In genomic region chr1:154103597-154103923, GRCm38 (mm10) we compare ENCODE assay signal across 10 mouse cellular contexts.
DNase-seq lines count a peak whose midpoint lies in the region; ATAC-seq and TF ChIP-seq lines count a peak whose summit lies in the region.
"Had no signal": no experiment of that assay in that cellular context is flagged by ENCODE, and none has a peak within 500 bp of the region (broad histone marks: within the 10 kb centered on the region; RNA-seq: fewer than 3 reads in every experiment).

No protein-coding gene starts in this region.

- H3K27ac ChIP-seq in intestine, embryonic 16.5 days (ENCODE audit: low read length): peak overlapping the region; percentile 54; the same call in 1 of the 2 replicates
- no peak overlapping the region; the same call in 1 of the 2 replicates for H3K27ac ChIP-seq in intestine, embryonic 15.5 days
- peak overlapping the region; percentile 30; the same call in 1 of the 2 replicates for H3K27ac ChIP-seq in midbrain, embryonic 12.5 days (replicated peaks)
- no peak overlapping the region for H3K27ac ChIP-seq in midbrain, embryonic 13.5 days
- peak overlapping the region; percentile 63 for H3K27ac ChIP-seq in hindbrain, embryonic 14.5 days
- peak overlapping the region; percentile 78 for H3K27ac ChIP-seq in small intestine, adult 2 months (ENCODE audit: insufficient read depth, low read depth, low read length)
- H3K27ac ChIP-seq: liver, embryonic 14.5 days had no signal

- no peaks in the 10 kb centered on the region for H3K9me3 ChIP-seq in intestine, embryonic 16.5 days (ENCODE audit: control insufficient read depth, low read length)
- no peaks in the 10 kb centered on the region for H3K9me3 ChIP-seq in intestine, embryonic 15.5 days
- no peaks in the 10 kb centered on the region for H3K9me3 ChIP-seq in midbrain, embryonic 12.5 days
- H3K9me3 ChIP-seq in midbrain, embryonic 13.5 days: no peaks in the 10 kb centered on the region
- H3K9me3 ChIP-seq in hindbrain, embryonic 14.5 days (ENCODE audit: control insufficient read depth, low read length): no peaks in the 10 kb centered on the region

- H3K9ac ChIP-seq in intestine, embryonic 16.5 days (ENCODE audit: low read depth, low read length): no peak overlapping the region
- H3K9ac ChIP-seq in intestine, embryonic 15.5 days: no peak overlapping the region
- H3K9ac ChIP-seq in midbrain, embryonic 12.5 days (replicated peaks): no peak overlapping the region
- H3K9ac ChIP-seq in midbrain, embryonic 13.5 days (replicated peaks): no peak overlapping the region
- no peak overlapping the region for H3K9ac ChIP-seq in hindbrain, embryonic 14.5 days
- H3K9ac ChIP-seq: liver, embryonic 14.5 days had no signal

- no peak for TF ChIP-seq POLR2A in small intestine, adult 2 months (IDR thresholded peaks at IDR 0.05; ENCODE audit: low read depth, low read length)

- no peak overlapping the region for H3K4me3 ChIP-seq in intestine, embryonic 16.5 days (ENCODE audit: low read length)
- no peak overlapping the region for H3K4me3 ChIP-seq in intestine, embryonic 15.5 days (replicated peaks)
- H3K4me3 ChIP-seq in midbrain, embryonic 12.5 days: no peak overlapping the region
- no peak overlapping the region for H3K4me3 ChIP-seq in midbrain, embryonic 13.5 days (replicated peaks)
- H3K4me3 ChIP-seq in hindbrain, embryonic 14.5 days (replicated peaks; ENCODE audit: low read length): no peak overlapping the region
- no peak overlapping the region for H3K4me3 ChIP-seq in small intestine, adult 2 months (ENCODE audit: low read depth, low read length)

- WGBS in intestine, embryonic 16.5 days: 78% methylated on average over 5 of the region's 5 CpGs
- WGBS in intestine, embryonic 15.5 days: 77% methylated on average over 5 of the region's 5 CpGs
- WGBS in midbrain, embryonic 12.5 days: 33% methylated on average over 5 of the region's 5 CpGs
- WGBS in midbrain, embryonic 13.5 days: 28% methylated on average over 5 of the region's 5 CpGs
- 33% methylated on average over 5 of the region's 5 CpGs for WGBS in hindbrain, embryonic 14.5 days
- WGBS in small intestine, adult 2 months: 74% methylated on average over 5 of the region's 5 CpGs

- no peaks in the 10 kb centered on the region for H3K36me3 ChIP-seq in intestine, embryonic 16.5 days (ENCODE audit: control insufficient read depth, insufficient read depth, low read length)
- H3K36me3 ChIP-seq in intestine, embryonic 15.5 days: no peaks in the 10 kb centered on the region
- H3K36me3 ChIP-seq in midbrain, embryonic 12.5 days: no peaks in the 10 kb centered on the region
- H3K36me3 ChIP-seq in midbrain, embryonic 13.5 days: no peaks in the 10 kb centered on the region
- H3K36me3 ChIP-seq in hindbrain, embryonic 14.5 days (replicated peaks; ENCODE audit: control insufficient read depth, insufficient read depth): no peaks in the 10 kb centered on the region
- H3K36me3 ChIP-seq in small intestine, adult 2 months (ENCODE audit: control insufficient read depth, insufficient read depth, low read length): no peaks in the 10 kb centered on the region

- no peak for ATAC-seq in intestine, embryonic 16.5 days
- ATAC-seq in intestine, embryonic 15.5 days: no peak
- ATAC-seq in midbrain, embryonic 12.5 days (ENCODE audit: low FRiP score, low read depth): no peak
- no peak for ATAC-seq in midbrain, embryonic 13.5 days
- ATAC-seq in hindbrain, embryonic 14.5 days (ENCODE audit: low FRiP score): no peak
- ATAC-seq: activated CD4-positive, CD25-positive, alpha-beta regulatory T cell, adult 4 months had no signal

- DNase-seq in hindbrain, embryonic 14.5 days (ENCODE audit: low spot score): no peak
- DNase-seq in layer of hippocampus, adult 9-11 months: no peak
- DNase-seq: thymus, adult 2 months had no signal

- H3K4me1 ChIP-seq in intestine, embryonic 16.5 days (ENCODE audit: control insufficient read depth, insufficient read depth, low read length): peaks cover 6% of the 10 kb centered on the region; the same call in 1 of the 2 replicates
- peaks cover 5% of the 10 kb centered on the region; the same call in 1 of the 2 replicates for H3K4me1 ChIP-seq in intestine, embryonic 15.5 days (replicated peaks)
- H3K4me1 ChIP-seq in midbrain, embryonic 12.5 days: peaks cover 12% of the 10 kb centered on the region; the same call in 1 of the 2 replicates
- H3K4me1 ChIP-seq in midbrain, embryonic 13.5 days (replicated peaks): peaks cover 14% of the 10 kb centered on the region
- H3K4me1 ChIP-seq in hindbrain, embryonic 14.5 days (replicated peaks; ENCODE audit: control insufficient read depth, insufficient read depth, low read length): peaks cover 19% of the 10 kb centered on the region
- H3K4me1 ChIP-seq in small intestine, adult 2 months (ENCODE audit: control insufficient read depth, insufficient read depth, insufficient read length, low read length): peaks cover 3% of the 10 kb centered on the region; the same call in 1 of the 2 replicates

- no peak overlapping the region for H3K4me2 ChIP-seq in intestine, embryonic 16.5 days (ENCODE audit: low read depth, low read length)
- no peak overlapping the region for H3K4me2 ChIP-seq in intestine, embryonic 15.5 days (replicated peaks)
- no peak overlapping the region for H3K4me2 ChIP-seq in midbrain, embryonic 12.5 days (replicated peaks)
- H3K4me2 ChIP-seq in midbrain, embryonic 13.5 days (replicated peaks): no peak overlapping the region
- H3K4me2 ChIP-seq in hindbrain, embryonic 14.5 days (replicated peaks): no peak overlapping the region

- no peak for TF ChIP-seq CTCF in small intestine, adult 2 months (IDR thresholded peaks at IDR 0.05; ENCODE audit: extremely low read depth, insufficient read length, insufficient replicate concordance, low read depth, low read length)

- H3K27me3 ChIP-seq in intestine, embryonic 16.5 days (replicated peaks; ENCODE audit: control insufficient read depth, insufficient read depth, low read length): no peaks in the 10 kb centered on the region
- H3K27me3 ChIP-seq in intestine, embryonic 15.5 days (replicated peaks): no peaks in the 10 kb centered on the region
- H3K27me3 ChIP-seq in midbrain, embryonic 12.5 days: no peaks in the 10 kb centered on the region
- H3K27me3 ChIP-seq in midbrain, embryonic 13.5 days: no peaks in the 10 kb centered on the region
- no peaks in the 10 kb centered on the region for H3K27me3 ChIP-seq in hindbrain, embryonic 14.5 days (ENCODE audit: control insufficient read depth, insufficient read depth, low read length)
- H3K27me3 ChIP-seq in small intestine, adult 2 months (ENCODE audit: control insufficient read depth, insufficient read depth, low read length): no peaks in the 10 kb centered on the region

Comparison
In these comparisons a context has a peak if more than half of its experiments do, and no peak if none do; other contexts are left out.
1. H3K27ac ChIP-seq: peak in intestine, embryonic 16.5 days (single experiment), midbrain, embryonic 12.5 days (single experiment), hindbrain, embryonic 14.5 days (single experiment) and small intestine, adult 2 months (single experiment); none in intestine, embryonic 15.5 days (single experiment) and midbrain, embryonic 13.5 days (single experiment).